ENCODE assay signal across 11 mouse cellular contexts in genomic region chr1:121798502-121798901, GRCm38 (mm10).
A peak's percentile ranks its signal among the peaks of the same experiment; 100 is the strongest.
DNase-seq lines count a peak whose midpoint lies in the region; ATAC-seq and TF ChIP-seq lines count a peak whose summit lies in the region.
"Had no signal": no experiment of that assay in that cellular context is flagged by ENCODE, and none has a peak within 500 bp of the region (broad histone marks: within the 10 kb centered on the region; RNA-seq: fewer than 3 reads in every experiment).

No protein-coding gene starts in this region.

- peak; percentile 75 for DNase-seq in hindbrain, postnatal 0 days (ENCODE audit: low spot score)
- DNase-seq in thymus, postnatal 10 days (ENCODE audit: low spot score in 2 of 2) = peak; percentile 20 to 37
- no peak for DNase-seq in thymus, adult 18-20 months
- peak; percentile 12 to 13 for DNase-seq in left cerebral cortex, adult 8-10 months (ENCODE audit: low spot score in 2 of 2)
- no peak for DNase-seq in yolk sac, embryonic 10.5 days (ENCODE audit: low spot score)
- DNase-seq: adrenal gland, adult 2 months had no signal

- no peak overlapping the region for H3K27ac ChIP-seq in hindbrain, postnatal 0 days
- no peak overlapping the region for H3K27ac ChIP-seq in hindbrain, embryonic 13.5 days
- no peak overlapping the region for H3K27ac ChIP-seq in heart, embryonic 12.5 days (ENCODE audit: poor library complexity, severe bottlenecking)
- H3K27ac ChIP-seq: limb, embryonic 13.5 days; macrophage had no signal

- no peaks in the 10 kb centered on the region for H3K36me3 ChIP-seq in hindbrain, postnatal 0 days (ENCODE audit: insufficient read depth, low read length)
- no peaks in the 10 kb centered on the region for H3K36me3 ChIP-seq in hindbrain, embryonic 13.5 days
- H3K36me3 ChIP-seq in heart, embryonic 12.5 days = no peaks in the 10 kb centered on the region
- H3K36me3 ChIP-seq: limb, embryonic 13.5 days had no signal

- peak; percentile 55; the same call in 1 of the 2 replicates for TF ChIP-seq CTCF in hindbrain, postnatal 0 days (IDR thresholded peaks at IDR 0.05; ENCODE audit: low read depth)

- H3K4me1 ChIP-seq in hindbrain, postnatal 0 days (ENCODE audit: insufficient read depth, low read length) = no peaks in the 10 kb centered on the region; the same call in 1 of the 2 replicates
- H3K4me1 ChIP-seq in hindbrain, embryonic 13.5 days (replicated peaks) = peaks cover 2% of the 10 kb centered on the region; the same call in 1 of the 2 replicates
- H3K4me1 ChIP-seq in heart, embryonic 12.5 days (replicated peaks) = no peaks in the 10 kb centered on the region
- H3K4me1 ChIP-seq: limb, embryonic 13.5 days had no signal

- ATAC-seq in hindbrain, postnatal 0 days = no peak
- ATAC-seq in hindbrain, embryonic 13.5 days (ENCODE audit: low FRiP score) = no peak
- ATAC-seq in heart, embryonic 12.5 days (ENCODE audit: insufficient number of reproducible peaks, low FRiP score) = no peak

- no peak overlapping the region for H3K4me2 ChIP-seq in hindbrain, postnatal 0 days (ENCODE audit: low read depth, low read length)
- no peak overlapping the region for H3K4me2 ChIP-seq in hindbrain, embryonic 13.5 days
- H3K4me2 ChIP-seq in heart, embryonic 12.5 days = no peak overlapping the region
- H3K4me2 ChIP-seq: limb, embryonic 13.5 days had no signal

- no peaks in the 10 kb centered on the region for H3K9me3 ChIP-seq in hindbrain, postnatal 0 days (ENCODE audit: low read length)
- no peaks in the 10 kb centered on the region for H3K9me3 ChIP-seq in hindbrain, embryonic 13.5 days
- peaks cover 10% of the 10 kb centered on the region for H3K9me3 ChIP-seq in heart, embryonic 12.5 days (replicated peaks)
- H3K9me3 ChIP-seq: limb, embryonic 13.5 days had no signal

- H3K9ac ChIP-seq in hindbrain, postnatal 0 days (replicated peaks; ENCODE audit: low read length) = no peak overlapping the region
- no peak overlapping the region for H3K9ac ChIP-seq in hindbrain, embryonic 13.5 days
- H3K9ac ChIP-seq in heart, embryonic 12.5 days = no peak overlapping the region
- H3K9ac ChIP-seq: limb, embryonic 13.5 days had no signal

- 76% methylated on average over 12 of the region's 12 CpGs for WGBS in hindbrain, postnatal 0 days
- WGBS in hindbrain, embryonic 13.5 days = 84% methylated on average over 12 of the region's 12 CpGs
- WGBS in heart, embryonic 12.5 days = 80% methylated on average over 12 of the region's 12 CpGs

- no peak overlapping the region for H3K4me3 ChIP-seq in hindbrain, postnatal 0 days (ENCODE audit: low read length)
- no peak overlapping the region for H3K4me3 ChIP-seq in hindbrain, embryonic 13.5 days
- H3K4me3 ChIP-seq in heart, embryonic 12.5 days = no peak overlapping the region
- H3K4me3 ChIP-seq: limb, embryonic 13.5 days; myocyte had no signal

- no peaks in the 10 kb centered on the region for H3K27me3 ChIP-seq in hindbrain, postnatal 0 days (ENCODE audit: insufficient read depth, low read length)
- H3K27me3 ChIP-seq in hindbrain, embryonic 13.5 days = no peaks in the 10 kb centered on the region
- H3K27me3 ChIP-seq in heart, embryonic 12.5 days (replicated peaks) = no peaks in the 10 kb centered on the region
- H3K27me3 ChIP-seq: limb, embryonic 13.5 days had no signal

Comparison
In these comparisons a context has a peak if more than half of its experiments do, and no peak if none do; other contexts are left out.
1. DNase-seq: peak in hindbrain, postnatal 0 days (single experiment), thymus, postnatal 10 days (2 of 2) and left cerebral cortex, adult 8-10 months (2 of 2); none in thymus, adult 18-20 months (0 of 2) and yolk sac, embryonic 10.5 days (single experiment).